Mouse (Mus musculus): ENCODE data around the gene Sucla2. TPM values are rescaled to one million over a fixed set of nuclear protein-coding genes. Genes with fewer than 3 reads are reported as not detected.
A peak's percentile ranks its signal among the peaks of the same experiment; 100 is the strongest.
"Not testable (repeated sequence)": the region's sequence is repeated elsewhere in the genome, so short reads cannot be mapped to it uniquely, and the experiment has no call there.

Gene Sucla2
- polyA plus RNA-seq, 1 experiment, result 1.1 TPM

DNA sequence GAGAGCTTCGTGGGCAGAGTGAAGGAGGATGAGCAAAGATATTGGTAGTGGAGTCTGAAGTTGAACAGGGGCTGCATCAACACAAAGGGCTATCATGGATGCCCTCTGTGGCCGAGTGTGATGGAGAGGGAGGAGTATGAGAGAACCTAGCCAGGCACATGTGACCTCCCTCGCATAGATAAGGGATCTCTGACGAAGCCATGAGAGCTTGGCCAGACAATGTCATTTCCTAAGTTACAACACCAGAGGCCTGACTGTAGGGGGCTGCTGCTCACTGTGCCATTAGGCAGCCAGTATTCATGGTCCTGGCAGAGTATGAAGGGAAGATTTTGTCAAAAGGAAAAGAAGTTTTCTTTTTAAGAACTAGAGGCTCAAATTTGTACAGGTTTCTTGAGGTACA, 21.9 kb downstream of the Sucla2 start:
- H3K9me3 ChIP-seq (ENCODE audit: control insufficient read depth, low read length), result no peaks in the 10 kb centered on the region
- TF ChIP-seq TAL1 (IDR thresholded peaks at IDR 0.05; ENCODE audit: low read length), result no peak
- TF ChIP-seq GATA1 (IDR thresholded peaks at IDR 0.05; ENCODE audit: low read length), result no peak
- H3K36me3 ChIP-seq (ENCODE audit: control insufficient read depth), result no peaks in the 10 kb centered on the region
- H3K27me3 ChIP-seq (ENCODE audit: control insufficient read depth), result no peaks in the 10 kb centered on the region
- H3K4me1 ChIP-seq (ENCODE audit: control insufficient read depth), result peaks cover under 1% of the 10 kb centered on the region
- H3K4me3 ChIP-seq (replicated peaks), result no peak overlapping the region

GRCm38 (mm10) chr14:73548051-73548450, 22.9 kb downstream of the Sucla2 start, which contains the start of gene Nudt15:
Nudt15 (minus strand) TSS chr14:73548242.
- no peak within 1 kb of the TSS for H3K4me3 ChIP-seq (replicated peaks)
- no peaks in the 10 kb centered on the region for H3K9me3 ChIP-seq (ENCODE audit: control insufficient read depth, low read length)
- no peak for TF ChIP-seq GATA1 (IDR thresholded peaks at IDR 0.05; ENCODE audit: low read length)
- no peak for TF ChIP-seq TAL1 (IDR thresholded peaks at IDR 0.05; ENCODE audit: low read length)
- H3K36me3 ChIP-seq (ENCODE audit: control insufficient read depth), result no peaks in the 10 kb centered on the region
- no peaks in the 10 kb centered on the region for H3K27me3 ChIP-seq (ENCODE audit: control insufficient read depth)
- peaks cover 9% of the 10 kb centered on the region for H3K4me1 ChIP-seq (ENCODE audit: control insufficient read depth)

- Histone ChIP-seq H3K4me3 (replicated peaks) (no peak overlapping the region), H3K27me3 (ENCODE audit: control insufficient read depth) (no peaks in the 10 kb centered on the region), H3K36me3 (ENCODE audit: control insufficient read depth) (peaks cover under 1% of the 10 kb centered on the region; the same call in 1 of the 2 replicates), H3K9me3 (ENCODE audit: control insufficient read depth, low read length) (no peaks in the 10 kb centered on the region), H3K4me1 (ENCODE audit: control insufficient read depth) (peaks cover 17% of the 10 kb centered on the region)
- no peak for TF ChIP-seq GATA1 (IDR thresholded peaks at IDR 0.05; ENCODE audit: low read length)
- no peak for TF ChIP-seq TAL1 (IDR thresholded peaks at IDR 0.05; ENCODE audit: low read length)
Measured at GRCm38 (mm10) chr14:73550291-73550690, 25.2 kb downstream of the Sucla2 start.

DNA sequence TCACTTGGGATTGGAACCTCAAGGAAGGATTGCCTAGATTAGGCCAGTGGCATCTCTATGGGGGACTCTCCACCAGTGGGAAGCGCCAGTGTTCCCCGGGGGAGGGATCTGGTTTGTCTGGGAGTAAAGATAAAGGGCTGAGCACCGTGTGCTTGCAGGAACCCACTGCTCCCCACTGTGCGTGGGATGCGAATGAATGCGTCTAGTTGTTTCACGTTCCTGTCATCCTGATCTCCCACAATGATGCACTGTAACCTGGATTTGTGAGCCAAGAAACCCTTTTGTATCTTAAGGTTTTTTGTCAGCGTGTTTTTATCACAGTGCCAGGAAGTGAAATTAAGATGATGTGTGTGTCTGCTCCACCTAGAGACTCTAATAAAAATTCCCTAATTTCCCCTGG, 25.6 kb downstream of the Sucla2 start:
- H3K27me3 ChIP-seq (ENCODE audit: control insufficient read depth), result no peaks in the 10 kb centered on the region
- H3K4me1 ChIP-seq (ENCODE audit: control insufficient read depth), result peaks cover 17% of the 10 kb centered on the region
- no peak overlapping the region for H3K4me3 ChIP-seq (replicated peaks)
- no peaks in the 10 kb centered on the region for H3K9me3 ChIP-seq (ENCODE audit: control insufficient read depth, low read length)
- no peak for TF ChIP-seq TAL1 (IDR thresholded peaks at IDR 0.05; ENCODE audit: low read length)
- peaks cover 5% of the 10 kb centered on the region for H3K36me3 ChIP-seq (ENCODE audit: control insufficient read depth)

DNA sequence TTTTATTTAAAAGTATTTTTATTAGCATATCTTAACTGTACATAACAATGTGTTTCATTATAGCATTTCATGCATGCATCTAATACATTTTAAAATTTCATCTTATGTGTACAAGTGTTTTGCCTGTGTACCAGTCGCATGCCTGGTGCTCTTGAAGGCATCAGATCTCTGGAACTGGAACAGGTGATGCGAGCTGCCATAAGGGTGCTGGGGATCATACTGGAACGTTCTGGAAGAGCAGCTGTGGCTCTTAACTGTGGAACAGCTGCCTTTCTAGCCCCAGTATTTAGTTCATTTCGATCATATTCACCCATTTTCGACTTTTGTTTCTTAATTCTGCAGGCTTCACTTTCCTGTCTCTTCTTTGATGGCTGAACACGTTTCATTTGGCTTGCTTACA, 26.0 kb downstream of the Sucla2 start:
- Histone ChIP-seq H3K4me3 (replicated peaks) (no peak overlapping the region), H3K4me1 (ENCODE audit: control insufficient read depth) (peaks cover 17% of the 10 kb centered on the region), H3K27me3 (ENCODE audit: control insufficient read depth) (no peaks in the 10 kb centered on the region), H3K36me3 (ENCODE audit: control insufficient read depth) (peaks cover 9% of the 10 kb centered on the region), H3K9me3 (ENCODE audit: control insufficient read depth, low read length) (no peaks in the 10 kb centered on the region)
- TF ChIP-seq GATA1 (IDR thresholded peaks at IDR 0.05; ENCODE audit: low read length) (no peak), TAL1 (IDR thresholded peaks at IDR 0.05; ENCODE audit: low read length) (no peak)

DNA sequence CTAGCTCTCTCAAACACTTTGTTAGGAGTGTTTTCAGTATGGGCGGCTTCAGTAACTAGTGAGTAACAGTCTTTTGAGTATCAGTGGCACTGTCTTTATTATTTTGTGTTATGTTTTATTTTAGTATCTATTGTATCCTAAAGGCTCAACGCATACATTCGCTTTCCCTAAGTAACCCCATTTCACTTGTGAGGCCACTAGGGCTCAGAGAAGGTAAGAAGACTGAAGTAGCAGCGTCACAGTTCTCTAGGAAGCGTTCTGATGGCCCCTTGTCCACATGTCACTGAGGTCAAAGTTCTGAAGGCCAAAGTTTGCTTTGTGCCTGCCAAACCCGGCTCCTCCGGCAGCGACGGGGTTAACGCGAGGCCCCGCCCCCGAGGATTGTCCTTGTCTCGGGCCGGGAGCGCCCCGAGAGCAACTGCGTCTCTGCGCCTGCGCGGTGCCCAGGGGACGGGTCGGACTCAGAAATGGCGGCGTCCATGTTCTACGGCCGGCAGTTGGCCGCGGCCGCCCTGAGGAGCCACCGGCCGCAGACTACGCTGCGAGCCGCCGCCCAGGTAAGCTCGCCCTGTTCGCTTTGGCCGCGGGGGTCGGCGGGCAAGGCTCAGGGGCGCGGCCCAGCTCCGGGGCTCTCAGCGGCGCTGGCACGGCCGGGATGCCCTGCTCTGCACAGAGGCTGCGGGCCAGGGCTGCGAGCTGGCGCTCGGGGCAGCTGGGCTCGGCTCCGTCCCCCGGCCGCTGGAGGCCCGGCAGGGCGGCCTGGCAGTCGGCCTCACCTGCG, 27.4 kb downstream of the Sucla2 start:
- H3K4me1 ChIP-seq (ENCODE audit: control insufficient read depth), result peaks cover 17% of the 10 kb centered on the region
- peak overlapping the region; percentile 87 for H3K4me3 ChIP-seq (replicated peaks)
- H3K9me3 ChIP-seq (ENCODE audit: control insufficient read depth, low read length), result no peaks in the 10 kb centered on the region
- peaks cover 11% of the 10 kb centered on the region for H3K36me3 ChIP-seq (ENCODE audit: control insufficient read depth)
- TF ChIP-seq TAL1 (IDR thresholded peaks at IDR 0.05; ENCODE audit: low read length) (no peak), GATA1 (IDR thresholded peaks at IDR 0.05; ENCODE audit: low read length) (no peak)
- H3K27me3 ChIP-seq (ENCODE audit: control insufficient read depth), result no peaks in the 10 kb centered on the region

DNA sequence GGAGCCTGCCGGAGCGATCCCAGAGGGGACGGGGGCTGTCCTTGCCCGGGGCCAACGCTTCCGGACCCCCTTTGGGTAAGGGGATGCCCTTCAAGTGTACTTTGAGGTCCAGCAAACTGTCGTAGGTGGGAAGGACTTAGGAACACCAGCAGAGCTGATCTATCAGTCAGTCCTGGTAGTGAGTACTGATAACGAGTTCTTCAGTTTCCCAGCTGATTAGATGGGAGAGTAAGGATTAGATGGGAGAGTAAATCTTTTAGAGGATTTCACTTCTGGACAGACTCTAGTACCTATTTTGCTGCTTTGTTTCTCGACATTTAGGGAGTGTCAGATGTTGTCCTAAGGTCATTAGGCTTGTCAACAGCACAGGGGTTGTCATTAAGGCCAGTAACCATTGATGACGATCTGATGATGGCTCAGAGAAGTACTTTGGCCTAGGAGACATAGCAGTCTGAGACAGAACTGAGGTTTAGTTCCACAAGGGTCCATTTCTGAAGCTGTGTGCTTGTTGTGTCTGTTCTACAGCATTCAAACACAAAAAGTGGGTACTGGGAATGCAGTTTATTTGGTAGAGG, 28.1 kb downstream of the Sucla2 start:
- TF ChIP-seq GATA1 (IDR thresholded peaks at IDR 0.05; ENCODE audit: low read length), result peak; percentile 38; the same call in 1 of the 2 replicates
- TF ChIP-seq TAL1 (IDR thresholded peaks at IDR 0.05; ENCODE audit: low read length), result no peak
- Histone ChIP-seq H3K9me3 (ENCODE audit: control insufficient read depth, low read length) (no peaks in the 10 kb centered on the region), H3K27me3 (ENCODE audit: control insufficient read depth) (no peaks in the 10 kb centered on the region), H3K36me3 (ENCODE audit: control insufficient read depth) (peaks cover 11% of the 10 kb centered on the region), H3K4me3 (replicated peaks) (peak overlapping the region; percentile 87), H3K4me1 (ENCODE audit: control insufficient read depth) (peaks cover 17% of the 10 kb centered on the region)

DNA sequence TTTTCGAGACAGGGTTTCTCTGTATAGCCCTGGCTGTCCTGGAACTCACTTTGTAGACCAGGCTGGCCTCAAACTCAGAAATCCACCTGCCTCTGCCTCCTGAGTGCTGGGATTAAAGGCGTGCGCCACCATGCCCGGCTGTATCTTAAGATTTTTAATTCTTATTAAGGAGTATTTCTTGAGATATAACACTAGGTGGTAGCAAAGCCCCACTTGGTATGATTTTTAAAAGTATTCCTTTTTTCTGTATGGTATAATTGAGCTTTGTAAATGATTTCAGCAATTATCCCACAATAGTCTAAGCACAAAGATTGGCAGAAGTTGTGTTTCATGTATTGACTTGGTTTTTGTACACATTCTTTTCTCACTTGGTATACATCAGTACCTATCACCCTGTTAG, 44.7 kb downstream of the Sucla2 start:
- H3K36me3 ChIP-seq (ENCODE audit: control insufficient read depth), result peaks cover 16% of the 10 kb centered on the region
- not testable (repeated sequence) for H3K4me3 ChIP-seq (replicated peaks); H3K9me3 ChIP-seq (ENCODE audit: control insufficient read depth, low read length); H3K4me1 ChIP-seq (ENCODE audit: control insufficient read depth); H3K27me3 ChIP-seq (ENCODE audit: control insufficient read depth)

DNA sequence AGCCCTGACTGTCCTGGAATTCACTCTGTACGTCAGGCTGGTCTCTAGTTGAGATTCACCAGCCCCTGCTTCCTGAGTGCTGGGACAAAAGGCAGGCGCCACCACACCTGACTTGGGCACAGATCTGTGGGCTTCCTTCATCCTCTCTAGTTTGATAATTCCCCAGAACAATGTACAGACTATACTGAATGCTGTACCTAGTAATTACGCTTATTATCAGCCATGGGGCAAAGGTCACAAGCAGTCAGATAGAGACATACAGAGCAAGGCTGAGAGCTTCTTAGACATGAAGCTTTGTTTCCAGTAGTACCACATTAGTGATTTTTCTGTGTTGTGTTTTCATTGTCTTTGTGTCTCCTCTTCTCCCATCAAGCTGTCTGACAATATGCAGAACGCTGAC, 46.0 kb downstream of the Sucla2 start:
- Histone ChIP-seq H3K27me3 (ENCODE audit: control insufficient read depth) (no peaks in the 10 kb centered on the region), H3K9me3 (ENCODE audit: control insufficient read depth, low read length) (peaks cover 7% of the 10 kb centered on the region; the same call in 1 of the 2 replicates), H3K4me3 (replicated peaks) (no peak overlapping the region), H3K36me3 (ENCODE audit: control insufficient read depth) (peaks cover 20% of the 10 kb centered on the region), H3K4me1 (ENCODE audit: control insufficient read depth) (no peaks in the 10 kb centered on the region)
- TF ChIP-seq TAL1 (IDR thresholded peaks at IDR 0.05; ENCODE audit: low read length) (no peak), GATA1 (IDR thresholded peaks at IDR 0.05; ENCODE audit: low read length) (no peak)
